Mouse (Mus musculus) heart, postnatal 0 days (tissue): ENCODE results near the gene Gabbr2.

Source experiments
- CTCF ChIP-seq: IDR thresholded peaks from 2 replicates; pipeline ENCODE4 v1.5.1; 2016; ENCODE audit warnings: antibody characterized with exemption, control low read depth, low read depth
- EP300 ChIP-seq: IDR thresholded peaks from 2 replicates; pipeline ENCODE4 v1.6.1; 2016; ENCODE audit warnings: antibody characterized with exemption, low read depth

DNA sequence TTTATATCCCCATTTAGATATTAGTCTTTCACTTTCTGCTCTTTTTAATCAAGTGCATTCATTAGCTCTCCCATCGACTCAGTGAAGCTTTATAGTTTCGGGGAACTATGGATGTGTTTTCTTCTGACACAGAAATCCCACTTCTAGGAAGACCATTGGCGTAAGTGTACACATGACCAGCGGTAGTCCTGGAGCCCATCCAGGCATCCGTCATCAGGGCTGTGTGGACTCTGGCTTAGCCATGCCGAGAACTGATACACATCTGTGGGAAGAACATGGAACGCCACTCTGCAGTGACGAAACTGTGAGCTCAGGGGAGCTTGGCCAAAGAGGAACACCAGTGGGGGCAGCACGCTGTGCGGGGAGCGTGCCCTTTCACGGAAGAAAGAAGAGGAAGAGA is 128.0 kb downstream of the Gabbr2 start:
- no peak for TF ChIP-seq EP300
- no peak for TF ChIP-seq CTCF
